Mouse (Mus musculus): ENCODE data around the gene Dmrt3.

Dmrt3 gene

GRCm38 (mm10) chr19:25622291-25623251 lies 12.5 kb downstream of the Dmrt3 start:
- DNase-seq (ENCODE audit: low read depth, low spot score): peak; percentile 28

DNA sequence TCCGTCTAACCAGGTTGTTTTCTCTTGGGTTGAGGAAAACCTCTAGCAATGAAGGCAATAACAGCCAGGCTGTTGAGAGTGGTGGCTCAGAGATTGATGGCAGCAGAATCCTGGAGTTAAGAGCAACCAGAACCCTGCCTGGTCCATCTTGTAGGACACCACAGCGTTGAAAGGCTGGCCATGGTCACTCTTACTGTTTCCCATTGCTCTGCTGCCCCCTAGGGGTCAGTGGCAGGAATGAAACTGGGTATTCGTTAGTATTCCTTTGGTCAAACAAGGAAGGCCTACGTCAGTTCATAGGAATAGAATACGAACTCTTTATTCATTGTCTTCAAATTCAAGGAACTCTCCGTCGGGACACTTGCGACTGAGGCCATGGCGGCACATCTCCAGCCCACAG lies 18.4 kb downstream of the Dmrt3 start:
- peak; percentile 34 for DNase-seq (ENCODE audit: low read depth, low spot score)

DNA sequence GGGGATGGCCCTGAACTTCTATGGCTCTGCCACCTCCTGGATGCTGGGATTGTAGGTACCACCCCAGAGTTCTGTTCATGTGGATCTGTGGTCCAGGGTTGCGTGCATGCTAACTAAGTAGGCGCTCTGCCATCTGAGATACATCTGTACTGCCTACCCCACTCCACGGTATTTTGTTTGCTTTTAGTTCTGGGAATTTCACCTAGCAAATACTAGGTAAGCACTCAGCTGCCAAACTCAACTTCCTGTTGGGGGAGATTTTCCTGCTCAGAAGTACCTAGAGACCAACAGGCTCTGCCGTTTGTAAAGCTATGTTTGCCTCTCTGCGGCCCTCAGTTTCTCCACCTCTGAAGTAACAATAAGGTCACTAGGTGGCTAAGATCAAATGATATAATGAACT lies 25.0 kb downstream of the Dmrt3 start:
- no peak for DNase-seq (ENCODE audit: low read depth, low spot score)

- peak; percentile 60 for DNase-seq (ENCODE audit: low read depth, low spot score)
Observed at GRCm38 (mm10) chr19:25635622-25636244, 25.6 kb downstream of the Dmrt3 start.

- no peak for DNase-seq (ENCODE audit: low read depth, low spot score)
Observed at GRCm38 (mm10) chr19:25638766-25639361, 28.8 kb downstream of the Dmrt3 start.

- no peak for DNase-seq (ENCODE audit: low read depth, low spot score)
Observed at GRCm38 (mm10) chr19:25641786-25642185, 31.7 kb downstream of the Dmrt3 start.

DNA sequence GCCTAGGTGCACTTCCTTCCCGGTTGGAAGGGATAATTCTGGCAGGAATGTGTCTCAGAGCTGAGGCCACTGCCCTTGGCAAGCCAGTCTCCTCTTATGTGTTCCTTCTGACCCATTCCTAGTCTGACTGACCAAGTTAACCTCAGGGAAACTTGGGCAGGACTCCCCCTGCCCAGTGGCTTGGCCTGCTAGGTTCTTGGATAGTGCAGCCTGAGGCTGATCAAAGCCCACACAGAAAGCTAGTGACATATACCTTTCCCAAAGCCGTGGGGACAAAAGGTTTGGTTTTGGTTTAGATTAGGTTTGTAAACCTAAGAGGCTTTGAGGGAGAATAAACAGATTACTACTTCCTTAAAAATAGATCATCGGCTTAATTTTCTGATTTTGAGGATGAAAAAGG lies 37.0 kb downstream of the Dmrt3 start:
- DNase-seq (ENCODE audit: low read depth, low spot score): no peak

DNA sequence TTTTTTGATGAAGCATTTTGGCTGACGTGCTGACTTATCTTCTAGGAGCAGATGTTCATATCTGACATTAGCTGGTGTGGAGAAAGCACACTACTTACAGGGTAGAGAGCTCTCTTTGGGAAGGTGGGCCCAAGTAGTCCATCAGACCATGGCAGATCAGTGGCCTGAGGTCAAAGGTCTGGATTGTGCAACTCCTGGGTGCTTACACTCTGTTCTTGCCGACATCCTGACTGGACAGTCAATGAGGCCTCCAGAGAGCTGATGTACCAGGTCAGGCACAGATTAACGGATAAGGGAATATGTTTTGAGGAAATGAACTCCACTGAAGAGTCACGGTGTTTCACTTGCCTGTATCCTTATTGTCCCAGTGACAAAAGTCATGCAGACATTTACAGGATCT lies 38.6 kb downstream of the Dmrt3 start:
- DNase-seq (ENCODE audit: low read depth, low spot score): no peak

DNA sequence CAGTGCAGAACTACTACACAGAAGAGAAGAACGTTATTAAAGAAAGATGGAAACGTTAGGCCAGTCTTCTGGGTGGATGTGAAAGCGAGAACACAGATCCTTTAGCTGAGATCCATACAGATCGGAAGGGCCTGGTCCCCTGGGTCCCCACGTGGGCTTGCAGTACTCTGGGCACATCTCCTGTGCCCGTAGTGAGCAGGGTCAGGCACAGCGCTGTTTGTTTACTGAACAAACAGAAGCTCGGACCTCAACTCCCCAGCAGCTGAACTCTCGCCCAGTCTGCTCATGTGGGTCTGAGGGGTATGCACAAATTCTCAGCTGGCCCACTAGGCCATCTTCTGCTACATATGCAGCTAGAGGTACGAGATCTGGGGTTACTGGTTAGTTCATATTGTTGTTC lies 40.4 kb downstream of the Dmrt3 start:
- DNase-seq (ENCODE audit: low read depth, low spot score): no peak

- DNase-seq (ENCODE audit: low read depth, low spot score): no peak
Observed at GRCm38 (mm10) chr19:25652560-25652959, 42.5 kb downstream of the Dmrt3 start.

GRCm38 (mm10) chr19:25654034-25654749 lies 44.1 kb downstream of the Dmrt3 start:
- no peak for DNase-seq (ENCODE audit: low read depth, low spot score)

DNA sequence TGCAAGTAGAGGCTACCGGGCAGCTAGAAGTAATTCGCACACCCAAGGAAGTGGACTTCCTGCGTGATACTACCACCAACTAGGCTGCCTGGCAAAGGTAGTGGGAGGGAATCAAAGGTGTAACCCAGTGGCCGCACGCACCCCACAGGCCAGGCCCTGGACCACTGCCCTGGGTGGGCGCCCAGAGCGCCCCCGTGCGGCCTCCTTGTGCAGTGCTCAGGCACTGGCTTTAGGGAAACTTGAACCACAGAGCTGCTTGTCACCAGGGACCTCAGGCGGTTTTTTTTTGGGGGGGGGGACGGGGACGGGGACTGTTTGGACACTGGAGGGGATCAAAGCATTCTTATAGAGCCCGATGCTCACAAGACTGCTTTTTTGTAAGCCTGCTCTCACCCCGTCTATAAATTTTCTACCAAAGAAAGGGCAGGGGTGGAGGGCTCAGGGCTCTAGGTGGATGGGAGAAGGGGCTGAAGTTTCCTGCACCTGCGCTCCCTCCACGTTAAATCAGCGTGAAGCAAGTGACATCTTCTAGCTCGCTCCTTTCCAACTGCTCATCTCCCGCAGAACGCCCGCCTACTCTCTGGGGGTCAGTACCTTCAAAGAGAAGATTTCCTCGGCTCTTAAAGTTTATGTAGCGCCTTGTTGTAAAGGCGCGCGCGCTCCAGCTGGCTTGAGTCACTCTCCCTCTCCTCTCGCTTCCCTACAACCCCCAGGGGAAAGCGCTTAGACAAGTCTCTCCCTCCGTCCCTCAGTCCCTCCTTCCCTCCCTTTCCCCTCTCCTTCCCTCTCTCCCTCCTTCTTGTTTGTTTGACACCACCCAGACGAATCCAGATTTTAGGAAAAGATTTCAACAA lies 55.6 kb downstream of the Dmrt3 start:
- no peak for DNase-seq (ENCODE audit: low read depth, low spot score)

- no peak for DNase-seq (ENCODE audit: low read depth, low spot score)
Observed at GRCm38 (mm10) chr19:25667836-25668235, 57.7 kb downstream of the Dmrt3 start.

GRCm38 (mm10) chr19:25669593-25670248 lies 59.6 kb downstream of the Dmrt3 start:
- no peak for DNase-seq (ENCODE audit: low read depth, low spot score)

GRCm38 (mm10) chr19:25670571-25671285 lies 60.6 kb downstream of the Dmrt3 start:
- DNase-seq (ENCODE audit: low read depth, low spot score): no peak

GRCm38 (mm10) chr19:25671681-25672080 lies 61.6 kb downstream of the Dmrt3 start:
- DNase-seq (ENCODE audit: low read depth, low spot score): no peak

- DNase-seq (ENCODE audit: low read depth, low spot score): peak; percentile 94
Observed at GRCm38 (mm10) chr19:25672101-25672950, 62.2 kb downstream of the Dmrt3 start, which contains the start of gene Dmrt2. Dmrt2 (plus strand) TSS chr19:25672411.
